Mouse (Mus musculus) layer of hippocampus, postnatal 36 days (tissue): ENCODE measurements around the gene Klc1. TPM values are rescaled to one million over a fixed set of nuclear protein-coding genes. Genes with fewer than 3 reads are reported as not detected.

ENCODE experiments used
- DNase-seq, 2 experiments: peaks; one replicate each; pipeline ENCODE4 v3.0.0; 2022
- total RNA-seq, 2 experiments: library from RNA; stranded (reverse); gene quantifications; 2 replicates each; pipeline ENCODE4 v1.2.3; 2021

Gene Klc1
- total RNA-seq, 2 experiments from 2014 or later, result 672 to 713 TPM

- no peak for DNase-seq
Observed at GRCm38 (mm10) chr12:111774156-111774555, 15.5 kb downstream of the Klc1 start.

GRCm38 (mm10) chr12:111774845-111775244, 16.2 kb downstream of the Klc1 start:
- no peak for DNase-seq

GRCm38 (mm10) chr12:111777919-111778318, 19.3 kb downstream of the Klc1 start:
- DNase-seq, result no peak

GRCm38 (mm10) chr12:111779544-111779943, 20.9 kb downstream of the Klc1 start:
- no peak for DNase-seq

- no peak for DNase-seq
Observed at GRCm38 (mm10) chr12:111785174-111785573, 26.5 kb downstream of the Klc1 start.

GRCm38 (mm10) chr12:111787015-111787414, 28.4 kb downstream of the Klc1 start:
- DNase-seq, result no peak

- DNase-seq, result no peak
Observed at GRCm38 (mm10) chr12:111790090-111790489, 31.4 kb downstream of the Klc1 start.

GRCm38 (mm10) chr12:111790631-111791030, 32.0 kb downstream of the Klc1 start:
- DNase-seq, result no peak

- DNase-seq, result no peak
Observed at GRCm38 (mm10) chr12:111791474-111792104, 32.9 kb downstream of the Klc1 start.

GRCm38 (mm10) chr12:111794102-111794501, 35.5 kb downstream of the Klc1 start:
- DNase-seq, result no peak

- DNase-seq, result no peak
Observed at GRCm38 (mm10) chr12:111794526-111795179, 36.0 kb downstream of the Klc1 start.

- DNase-seq, result no peak
Observed at GRCm38 (mm10) chr12:111795180-111795895, 36.7 kb downstream of the Klc1 start.

GRCm38 (mm10) chr12:111797251-111797650, 38.6 kb downstream of the Klc1 start:
- no peak for DNase-seq

GRCm38 (mm10) chr12:111798493-111798892, 39.8 kb downstream of the Klc1 start:
- DNase-seq, result no peak

GRCm38 (mm10) chr12:111800459-111801183, 42.0 kb downstream of the Klc1 start:
- DNase-seq, result no peak

GRCm38 (mm10) chr12:111803538-111803937, 44.9 kb downstream of the Klc1 start:
- no peak for DNase-seq

GRCm38 (mm10) chr12:111808775-111809174, 50.1 kb downstream of the Klc1 start:
- no peak for DNase-seq

- DNase-seq, result peak; percentile 65 to 73
Observed at GRCm38 (mm10) chr12:111809762-111810161, 51.1 kb downstream of the Klc1 start.

- DNase-seq, result no peak
Observed at GRCm38 (mm10) chr12:111812075-111812474, 53.4 kb downstream of the Klc1 start.

GRCm38 (mm10) chr12:111812611-111813010, 54.0 kb downstream of the Klc1 start:
- no peak for DNase-seq

- DNase-seq, result no peak
Observed at GRCm38 (mm10) chr12:111813111-111813765, 54.6 kb downstream of the Klc1 start.
